ENCODE assay signal across 8 mouse cellular contexts in the genomic region with DNA sequence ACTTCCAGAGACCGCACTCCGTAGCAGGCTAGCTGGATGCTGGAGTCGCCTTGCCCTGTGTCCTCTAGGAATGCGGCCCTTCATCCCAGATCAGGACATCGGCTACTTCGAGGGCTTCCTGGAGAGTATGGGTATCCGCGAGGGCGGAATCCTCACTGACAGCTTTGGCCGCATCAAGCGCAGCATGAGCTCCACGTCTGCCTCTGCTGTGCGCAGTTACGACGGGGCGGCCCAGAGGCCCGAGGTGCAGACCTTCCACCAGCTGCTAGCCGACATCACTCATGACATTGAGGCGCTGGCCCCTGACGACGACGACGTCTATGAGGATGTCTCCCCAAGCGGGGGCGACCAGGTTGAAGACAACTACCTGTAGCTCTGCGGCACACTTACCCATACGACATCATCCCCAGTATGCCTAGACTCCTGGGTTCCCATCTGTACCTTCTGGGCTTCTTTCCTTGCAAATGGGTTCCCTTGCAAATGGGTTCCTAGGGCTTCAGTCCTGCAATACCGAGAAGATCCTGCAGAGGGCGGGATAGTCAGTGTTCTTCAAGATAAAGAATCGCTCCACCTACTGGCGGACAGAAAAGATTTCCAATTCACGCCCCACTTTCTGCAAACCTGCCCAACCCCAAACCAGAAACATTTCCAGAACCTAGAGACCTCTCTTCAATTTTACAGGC. TPM values are rescaled to one million over a fixed set of nuclear protein-coding genes. Genes with fewer than 3 reads are reported as not detected.
DNase-seq lines count a peak whose midpoint lies in the region; ATAC-seq and TF ChIP-seq lines count a peak whose summit lies in the region.

No protein-coding gene starts in this region.

- intact Hi-C loops in heart, adult 2 months (cut with DNase I) = loop anchor here (1.0 to 5.0 kb wide), 2 partner anchors 33 to 61 kb away; no protein-coding TSS in a partner anchor

- H3K9me3 ChIP-seq in heart, embryonic 11.5 days (replicated peaks; ENCODE audit: control insufficient read depth, low read length) = no peaks in the 10 kb centered on the region

- no peak overlapping the region for H3K4me2 ChIP-seq in heart, embryonic 11.5 days

- peaks cover 4% of the 10 kb centered on the region; the same call in 1 of the 2 replicates for H3K27me3 ChIP-seq in heart, embryonic 11.5 days (ENCODE audit: control insufficient read depth, insufficient read depth, low read length)
- no peaks in the 10 kb centered on the region; the same call in 1 of the 2 replicates for H3K27me3 ChIP-seq in heart, adult 2 months (ENCODE audit: control insufficient read depth, insufficient read depth, low read length)
- H3K27me3 ChIP-seq in spleen, adult 2 months (ENCODE audit: control insufficient read depth, insufficient read depth, low read length) = no peaks in the 10 kb centered on the region

- TF ChIP-seq EP300 in heart, adult 2 months (IDR thresholded peaks at IDR 0.05; ENCODE audit: insufficient read depth, low read depth, low read length) = peak; percentile 89; the same call in 1 of the 2 replicates

- no peaks in the 10 kb centered on the region for H3K4me1 ChIP-seq in heart, embryonic 11.5 days (ENCODE audit: control insufficient read depth, insufficient read depth, low read length)
- H3K4me1 ChIP-seq in heart, adult 2 months (ENCODE audit: control insufficient read depth, insufficient read depth, low read length) = peaks cover 13% of the 10 kb centered on the region
- peaks cover 19% of the 10 kb centered on the region; the same call in 1 of the 2 replicates for H3K4me1 ChIP-seq in spleen, adult 2 months (ENCODE audit: control insufficient read depth, insufficient read depth, insufficient read length)

- H3K9ac ChIP-seq in heart, embryonic 11.5 days (ENCODE audit: low read depth, low read length) = no peak overlapping the region
- H3K9ac ChIP-seq in heart, adult 2 months (ENCODE audit: low read depth, low read length) = no peak overlapping the region

- ATAC-seq in heart, embryonic 11.5 days (replicated peaks; ENCODE audit: insufficient number of reproducible peaks, low FRiP score, low TSS enrichment) = no peak
- peak; percentile 54 for ATAC-seq in activated CD4-positive, CD25-positive, alpha-beta regulatory T cell, adult 4 months
- ATAC-seq in megakaryocyte, adult 5-6 weeks (ENCODE audit: poor library complexity, severe bottlenecking) = peak; percentile 58

- peak; percentile 93 for TF ChIP-seq CTCF in heart, adult 2 months (IDR thresholded peaks at IDR 0.05)
- TF ChIP-seq CTCF in spleen, adult 2 months (IDR thresholded peaks at IDR 0.05; ENCODE audit: extremely low read depth, insufficient read depth, insufficient read length, insufficient replicate concordance) = peak; percentile 87; the same call in 1 of the 2 replicates

- no peak overlapping the region for H3K4me3 ChIP-seq in heart, embryonic 11.5 days (ENCODE audit: low read depth, low read length)
- H3K4me3 ChIP-seq in heart, adult 2 months = no peak overlapping the region
- no peak overlapping the region for H3K4me3 ChIP-seq in spleen, adult 2 months (ENCODE audit: extremely low read depth, insufficient read depth, insufficient read length)

- WGBS in heart, embryonic 11.5 days (ENCODE audit: insufficient replicate concordance) = 34% methylated on average over 32 of the region's 32 CpGs
- 43% methylated on average over 32 of the region's 32 CpGs for WGBS in heart, adult 2 months
- 64% methylated on average over 32 of the region's 32 CpGs for WGBS in spleen, adult 2 months

- DNase-seq in heart, adult 11 months = peak; percentile 92
- DNase-seq in cerebellum, postnatal 36 days = peak; percentile 81 to 89
- peak; percentile 69 to 80 for DNase-seq in heart, adult 2 months
- peak; percentile 62 for DNase-seq in layer of hippocampus, adult 9-11 months
- peak; percentile 72 to 82 for DNase-seq in spleen, adult 2 months (ENCODE audit: low read depth in 1 of 2, low spot score in 2 of 2)

- no peak for TF ChIP-seq POLR2A in heart, adult 2 months (IDR thresholded peaks at IDR 0.05; ENCODE audit: insufficient read depth, low read depth, low read length)
- TF ChIP-seq POLR2A in spleen, adult 2 months (IDR thresholded peaks at IDR 0.05; ENCODE audit: low read depth, low read length) = no peak

- no peaks in the 10 kb centered on the region for H3K36me3 ChIP-seq in heart, embryonic 11.5 days (ENCODE audit: control insufficient read depth, insufficient read depth, low read length)
- no peaks in the 10 kb centered on the region for H3K36me3 ChIP-seq in heart, adult 2 months (ENCODE audit: control insufficient read depth, insufficient read depth, low read length)
- no peaks in the 10 kb centered on the region for H3K36me3 ChIP-seq in spleen, adult 2 months (ENCODE audit: control insufficient read depth, insufficient read depth, low read length)

- no peak overlapping the region for H3K27ac ChIP-seq in heart, embryonic 11.5 days (ENCODE audit: low read depth, low read length)
- no peak overlapping the region for H3K27ac ChIP-seq in heart, adult 2 months
- H3K27ac ChIP-seq in spleen, adult 2 months (ENCODE audit: insufficient read depth, low read length) = no peak overlapping the region

- no peaks in the 10 kb centered on the region for H3K79me2 ChIP-seq in heart, adult 2 months (replicated peaks; ENCODE audit: control insufficient read depth, insufficient read depth, low read length)

RNA-seq across cellular contexts. Expression of gene Ccm2l, which starts 15.2 kb away (rescaled TPM):
- 5.2 and 6.1 TPM in 2 replicates for polyA plus RNA-seq in heart, embryonic 11.5 days (2014; fragmentation: Nextera tagmentation; extraction: Ambion mirVana)
- polyA plus RNA-seq in activated CD4-positive, CD25-positive, alpha-beta regulatory T cell, adult 4 months (2017; shearing (Covaris generic)) = not detected
- total RNA-seq in heart, adult 2 months (2021) = 10 to 100 TPM; 13.3 to 15.9 TPM
- 43.4 and 44.3 TPM in 2 replicates for polyA plus RNA-seq in heart, adult 2 months (2012; rRNA removed)
- 0.59 TPM in 1 of 2 replicates, not detected in the other for total RNA-seq in megakaryocyte, adult 5-6 weeks (2015)
- 0.22 TPM in 1 of 2 replicates, not detected in the other for total RNA-seq in megakaryocyte, adult 5-6 weeks (2017)
- polyA plus RNA-seq in spleen, adult 2 months (2012; rRNA removed) = 17.5 and 19.2 TPM in 2 replicates

RNA-seq across cellular contexts. Expression of gene Hck, which starts 27.3 kb away (rescaled TPM):
- polyA plus RNA-seq in heart, embryonic 11.5 days (2014; fragmentation: Nextera tagmentation; extraction: Ambion mirVana) = 0.87 and 1.6 TPM in 2 replicates
- under 1 TPM in 1 of 2 experiments, not detected in 1; 0.97 TPM for polyA plus RNA-seq in activated CD4-positive, CD25-positive, alpha-beta regulatory T cell, adult 4 months (2017; shearing (Covaris generic))
- 1 to 10 TPM; 1.5 TPM for total RNA-seq in heart, adult 2 months (2021)
- polyA plus RNA-seq in heart, adult 2 months (2012; rRNA removed) = 1.9 and 2.9 TPM in 2 replicates
- 207 and 212 TPM in 2 replicates for total RNA-seq in megakaryocyte, adult 5-6 weeks (2015)
- total RNA-seq in megakaryocyte, adult 5-6 weeks (2017) = 279 and 282 TPM in 2 replicates
- polyA plus RNA-seq in spleen, adult 2 months (2012; rRNA removed) = 78.9 and 92.2 TPM in 2 replicates

RNA-seq across cellular contexts. Expression of gene Xkr7, which starts 49.3 kb away (rescaled TPM):
- polyA plus RNA-seq in heart, embryonic 11.5 days (2014; fragmentation: Nextera tagmentation; extraction: Ambion mirVana) = not detected in 2 replicates
- polyA plus RNA-seq in activated CD4-positive, CD25-positive, alpha-beta regulatory T cell, adult 4 months (2017; shearing (Covaris generic)) = not detected
- total RNA-seq in heart, adult 2 months (2021) = not detected
- polyA plus RNA-seq in heart, adult 2 months (2012; rRNA removed) = 0.08 TPM in 1 of 2 replicates, not detected in the other
- not detected in 2 replicates for total RNA-seq in megakaryocyte, adult 5-6 weeks (2015)
- not detected in 2 replicates for total RNA-seq in megakaryocyte, adult 5-6 weeks (2017)
- polyA plus RNA-seq in spleen, adult 2 months (2012; rRNA removed) = not detected in 2 replicates

Comparison
In these comparisons a context has a peak if more than half of its experiments do, and no peak if none do; other contexts are left out.
1. RNA of gene Hck, which starts 27.3 kb away (polyA plus RNA-seq): 78.9 to 92.2 TPM in spleen, adult 2 months; 1.9 to 2.9 TPM in heart, adult 2 months, 0.87 to 1.6 TPM in heart, embryonic 11.5 days and 0.97 TPM in activated CD4-positive, CD25-positive, alpha-beta regulatory T cell, adult 4 months; every median in the first group is over 10 times any median in the second.
2. Peak in every context shown above with its lines, with median percentiles within 50 percentile points of each other: DNase-seq.